Mouse (Mus musculus) ovary, postnatal 36 days (tissue): ENCODE measurements around the gene Gucd1.
A peak's percentile ranks its signal among the peaks of the same experiment; 100 is the strongest.
"Not testable (repeated sequence)": the region's sequence is repeated elsewhere in the genome, so short reads cannot be mapped to it uniquely, and the experiment has no call there.

ENCODE experiments used
- DNase-seq: peaks from one replicate; pipeline ENCODE4 v3.0.0; 2022; ENCODE audit warnings: low spot score, mixed read lengths

Gene Gucd1

DNA sequence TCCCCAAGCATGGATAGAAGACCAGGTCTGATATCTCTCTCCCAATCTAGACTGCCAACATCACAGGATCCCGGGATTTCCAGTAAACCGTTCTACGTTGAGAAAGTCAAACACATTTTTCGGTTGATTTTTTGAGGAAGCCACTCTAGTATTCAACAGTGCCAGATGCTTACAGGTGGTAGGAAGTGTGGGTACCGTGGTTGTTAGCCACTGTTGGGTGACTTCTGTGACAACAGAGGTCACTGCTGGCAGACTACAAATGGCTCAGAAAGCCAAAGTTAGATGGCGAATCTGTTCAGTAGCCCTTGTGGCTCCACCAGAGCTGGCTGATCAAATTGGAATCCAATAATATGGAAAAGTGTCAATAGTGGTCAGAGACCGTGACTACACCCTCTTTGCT lies 14.1 kb downstream of the Gucd1 start:
- no peak for DNase-seq

DNA sequence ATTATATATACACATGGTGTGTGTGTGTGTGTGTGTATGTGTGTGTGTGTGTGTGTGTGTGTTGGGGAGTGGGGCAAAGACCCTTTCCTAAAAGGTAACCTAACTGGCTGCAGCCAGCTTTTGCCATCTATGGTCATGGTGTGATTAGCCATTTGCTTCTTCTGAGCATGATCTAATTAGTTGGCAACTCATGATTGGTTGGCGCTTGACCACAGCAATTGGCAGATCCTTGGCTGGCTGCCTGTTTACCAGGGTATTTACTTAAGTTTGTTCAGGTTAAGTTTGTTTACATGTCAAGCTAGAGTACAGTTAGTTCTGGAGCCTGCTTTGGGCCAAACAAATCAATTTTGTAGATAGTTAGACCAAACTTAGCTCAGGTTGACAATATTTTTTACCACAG lies 16.1 kb downstream of the Gucd1 start:
- DNase-seq, result no peak

DNA sequence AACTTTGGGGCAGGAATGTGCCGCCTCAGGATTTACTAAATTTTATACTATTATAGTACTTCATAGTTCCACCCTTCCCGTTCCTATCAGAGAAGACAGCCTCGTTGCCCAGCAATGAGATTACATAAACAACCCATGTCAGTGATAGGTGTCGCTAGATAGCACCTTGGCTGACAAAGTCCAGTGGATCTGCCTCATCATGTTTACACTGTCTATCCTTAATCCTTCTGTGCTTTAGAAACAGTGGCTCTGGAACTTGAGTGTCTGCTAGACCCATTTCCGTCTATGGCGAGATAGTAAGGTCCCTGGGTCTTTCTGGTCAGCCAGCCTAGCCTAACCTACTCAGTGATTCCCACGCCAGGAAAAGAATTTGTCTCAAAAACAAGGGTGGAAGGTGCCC lies 17.4 kb downstream of the Gucd1 start:
- no peak for DNase-seq

DNA sequence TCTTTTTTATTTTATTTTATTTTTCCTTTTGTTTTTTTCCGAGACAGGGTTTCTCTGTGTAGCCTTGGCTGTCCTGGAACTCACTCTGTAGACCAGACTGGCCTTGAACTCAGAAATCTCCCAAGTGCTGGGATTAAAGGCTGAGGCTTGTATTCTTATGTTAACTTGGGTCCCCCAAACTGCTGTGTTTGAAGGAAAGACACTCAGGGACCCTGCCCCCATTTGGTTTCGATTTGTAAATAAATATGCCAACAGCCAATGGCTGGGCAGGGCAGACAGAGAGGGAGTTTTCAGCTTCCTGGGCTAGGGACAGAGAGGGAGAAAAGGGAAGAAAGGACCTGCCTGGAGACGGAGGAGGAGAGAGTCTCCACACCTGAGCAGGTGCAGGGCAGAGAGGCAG lies 18.0 kb downstream of the Gucd1 start:
- DNase-seq, result no peak

DNA sequence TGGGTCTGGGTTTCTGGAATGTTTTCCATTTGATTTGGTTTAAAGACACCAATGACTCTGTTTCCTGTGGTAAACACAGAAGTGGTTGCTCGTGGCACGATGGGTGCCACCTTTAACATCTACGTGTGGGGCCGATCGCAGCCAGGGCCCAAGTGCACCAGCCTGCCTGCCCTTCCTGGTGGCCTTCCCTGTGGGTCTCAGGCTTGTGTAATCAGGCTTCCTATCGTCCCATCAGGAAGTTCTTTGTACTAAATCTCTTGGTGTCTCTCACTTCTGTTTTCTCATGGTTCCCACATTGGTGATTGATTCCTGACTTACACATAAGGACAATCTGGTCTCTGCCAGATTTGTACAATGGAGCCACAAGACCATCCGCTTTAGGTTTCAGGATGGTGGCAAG lies 18.6 kb downstream of the Gucd1 start:
- not testable (repeated sequence) for DNase-seq

DNA sequence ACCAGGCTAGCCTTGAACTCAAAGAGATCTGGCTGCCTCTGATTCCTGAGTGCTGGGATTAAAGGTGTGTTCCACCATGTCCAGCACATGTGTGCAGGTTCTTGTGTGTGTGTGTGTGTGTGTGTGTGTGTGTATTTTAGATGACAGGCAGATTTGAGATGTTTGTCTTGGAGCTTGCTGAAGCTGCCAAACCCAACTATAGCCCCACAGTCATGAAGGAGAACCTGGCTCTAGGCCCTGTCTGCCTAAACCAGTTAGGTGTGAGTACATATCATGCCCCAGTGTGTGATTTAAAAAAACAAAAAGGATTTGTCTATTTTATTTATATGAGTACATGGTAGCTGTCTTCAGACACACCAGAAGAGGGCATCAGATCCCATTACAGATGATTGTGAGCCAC lies 21.9 kb downstream of the Gucd1 start:
- no peak for DNase-seq

DNA sequence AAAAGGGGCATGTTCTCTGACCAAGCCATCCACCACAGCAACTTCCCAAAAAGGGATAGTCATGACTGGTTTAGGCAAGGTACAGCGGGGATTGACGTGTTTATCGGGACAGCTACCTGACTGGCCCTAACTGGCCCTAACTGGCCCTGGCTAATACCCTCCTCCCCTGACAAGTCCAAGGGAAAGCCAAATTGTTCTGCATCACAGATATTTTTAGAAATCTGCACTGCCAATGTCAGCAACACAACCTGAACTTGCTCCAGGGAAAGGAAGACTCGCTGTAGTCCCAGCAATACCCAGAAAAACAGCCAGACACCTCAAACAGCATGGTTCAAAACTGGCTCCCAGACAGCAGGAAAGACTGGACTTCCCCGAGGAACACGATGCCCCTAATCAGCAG lies 22.5 kb downstream of the Gucd1 start:
- no peak for DNase-seq

DNA sequence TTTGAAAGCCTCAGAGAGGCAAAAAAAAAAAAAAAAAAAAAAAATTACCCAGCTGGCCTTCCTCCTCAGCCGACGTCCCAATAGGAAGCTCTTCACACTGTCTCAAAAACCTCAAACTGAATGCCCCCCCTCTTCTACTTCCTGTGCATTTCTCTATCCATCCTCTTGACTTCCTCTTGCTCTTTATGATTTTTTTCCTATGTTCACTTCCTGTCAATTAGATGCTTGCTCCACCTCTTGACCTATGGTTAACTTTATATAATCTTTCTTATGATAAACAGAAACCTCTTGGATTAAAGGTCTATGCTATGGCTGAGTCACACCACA lies 25.9 kb downstream of the Gucd1 start:
- DNase-seq, result no peak

DNA sequence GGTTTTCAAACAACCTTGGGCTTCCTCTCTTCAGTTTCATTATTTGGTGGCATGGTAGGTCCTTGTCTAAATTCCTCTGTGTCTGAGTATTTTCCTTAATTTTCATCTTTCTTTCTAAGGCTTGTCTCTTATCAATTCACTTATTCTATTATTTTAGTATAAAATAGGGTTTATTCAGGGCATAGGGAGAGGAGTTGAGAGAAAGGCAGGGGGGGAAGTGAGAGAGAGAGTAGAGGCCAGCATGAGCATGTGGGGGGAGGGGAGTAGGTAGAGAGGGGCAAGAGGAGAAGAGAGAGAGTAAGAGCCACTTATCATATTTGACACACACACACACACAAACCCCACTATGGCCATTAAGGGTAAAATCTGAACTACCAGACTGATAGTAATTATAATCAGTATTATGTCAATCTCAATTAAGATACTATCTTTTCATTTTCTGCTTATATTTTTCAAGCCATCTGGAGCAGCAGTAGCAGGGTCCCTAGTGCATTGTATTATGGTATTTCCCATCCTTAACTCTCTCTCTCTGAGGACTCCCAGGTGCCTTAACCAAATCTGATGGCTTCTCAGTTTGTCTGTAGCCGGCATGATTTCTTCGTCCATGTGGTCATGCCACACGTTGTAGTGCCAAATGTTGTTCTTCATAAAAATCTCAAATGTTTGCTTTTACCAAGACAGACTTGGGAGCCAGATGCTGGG lies 26.4 kb downstream of the Gucd1 start:
- DNase-seq, result no peak

DNA sequence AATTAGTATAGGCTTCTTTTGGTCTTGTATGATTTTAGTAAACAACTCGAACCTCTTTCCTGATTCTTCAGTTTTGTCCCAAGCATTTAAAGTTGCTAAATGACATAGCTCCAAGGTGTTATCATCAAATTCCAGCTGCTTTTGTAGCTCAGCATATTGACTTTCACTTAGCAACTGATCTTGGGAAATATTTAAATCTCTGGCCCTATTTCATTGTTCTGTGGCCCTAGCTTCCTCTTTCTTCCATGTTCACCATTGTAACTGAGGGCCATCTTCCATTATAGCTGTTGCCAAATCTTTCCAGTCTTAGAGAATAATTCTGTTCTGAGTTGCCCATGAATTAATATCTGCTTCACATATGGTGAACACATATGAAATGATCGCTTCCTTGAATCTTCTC lies 27.0 kb downstream of the Gucd1 start:
- DNase-seq, result no peak

DNA sequence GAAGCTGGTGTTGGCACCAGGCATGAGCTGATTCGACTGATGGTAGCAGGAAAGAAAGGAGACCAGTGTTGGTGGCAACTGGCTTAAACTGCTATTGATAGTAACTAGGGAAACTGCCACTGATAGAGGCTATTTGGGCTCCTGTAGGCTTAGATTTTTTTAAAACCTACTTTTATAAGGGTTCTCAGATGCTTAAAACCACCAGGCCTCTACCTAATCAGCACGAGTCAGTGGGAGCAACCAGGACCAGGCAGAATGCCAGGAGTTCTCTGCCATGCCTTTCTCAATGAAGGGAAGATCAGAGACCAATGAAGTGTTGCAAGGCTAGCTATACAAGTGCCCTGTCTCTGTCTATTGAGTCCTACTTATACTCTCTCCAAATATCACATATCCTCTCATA lies 28.2 kb downstream of the Gucd1 start:
- no peak for DNase-seq

DNA sequence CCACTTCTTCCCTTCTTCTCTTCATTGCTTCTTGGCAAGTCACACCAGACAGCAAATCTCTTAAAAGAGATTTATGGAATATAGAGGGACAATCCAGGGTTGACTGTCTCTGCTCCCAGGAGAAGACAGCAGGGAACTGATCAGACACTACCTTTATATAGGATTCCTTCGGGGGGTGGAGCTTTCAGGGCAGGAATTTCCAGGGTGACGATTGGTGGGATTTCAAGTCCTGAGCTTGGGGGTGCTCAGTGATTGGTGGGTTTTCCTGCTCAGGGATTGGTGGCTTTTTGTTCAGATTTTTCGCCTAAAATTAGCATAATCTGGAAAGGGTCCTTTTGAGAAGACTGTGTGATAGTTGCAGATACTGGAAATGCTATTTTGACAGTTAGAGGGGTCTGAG lies 30.6 kb downstream of the Gucd1 start:
- no peak for DNase-seq

DNA sequence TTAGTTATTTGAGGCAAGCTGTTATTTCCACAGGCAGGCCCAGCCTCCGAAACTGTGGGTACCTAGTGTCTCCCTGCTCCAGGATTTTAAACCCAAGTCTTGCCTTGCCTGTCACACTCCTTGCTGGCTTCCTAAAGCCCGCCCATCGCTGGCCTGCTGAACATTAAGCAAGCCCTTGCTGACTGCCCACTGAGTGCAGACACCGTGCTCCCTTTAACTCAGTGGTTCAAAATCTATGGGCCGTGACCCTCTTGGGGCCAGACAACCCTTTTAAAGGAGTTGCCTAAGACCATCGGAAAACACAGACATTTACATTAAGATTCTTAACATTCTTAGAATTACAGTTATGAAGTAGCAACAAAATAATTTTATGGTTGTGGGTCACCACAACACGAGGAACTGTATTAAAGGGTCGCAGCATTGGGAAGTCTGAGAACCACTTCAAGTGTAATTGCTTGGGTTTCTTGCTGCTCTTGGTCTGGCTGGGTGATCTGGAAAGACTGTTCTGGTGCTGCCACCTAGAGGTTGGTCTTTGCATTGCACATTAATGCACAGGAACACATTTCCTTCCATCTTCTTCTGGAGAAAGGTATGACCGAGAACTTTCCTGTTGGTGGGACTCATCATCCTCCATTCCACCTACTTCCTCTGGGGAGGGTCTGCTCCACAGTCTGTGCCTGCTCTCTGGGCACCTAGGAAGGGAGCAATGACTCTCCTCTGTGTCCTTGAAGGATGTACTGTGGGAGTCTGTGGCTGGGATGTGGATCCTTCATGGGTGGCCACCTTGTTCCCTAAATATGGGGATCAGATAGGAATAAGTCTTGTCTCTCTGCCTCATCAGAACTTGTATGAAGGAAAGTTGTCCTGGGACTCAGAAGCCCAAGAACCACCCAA lies 31.4 kb downstream of the Gucd1 start:
- DNase-seq, result peak; percentile 60

DNA sequence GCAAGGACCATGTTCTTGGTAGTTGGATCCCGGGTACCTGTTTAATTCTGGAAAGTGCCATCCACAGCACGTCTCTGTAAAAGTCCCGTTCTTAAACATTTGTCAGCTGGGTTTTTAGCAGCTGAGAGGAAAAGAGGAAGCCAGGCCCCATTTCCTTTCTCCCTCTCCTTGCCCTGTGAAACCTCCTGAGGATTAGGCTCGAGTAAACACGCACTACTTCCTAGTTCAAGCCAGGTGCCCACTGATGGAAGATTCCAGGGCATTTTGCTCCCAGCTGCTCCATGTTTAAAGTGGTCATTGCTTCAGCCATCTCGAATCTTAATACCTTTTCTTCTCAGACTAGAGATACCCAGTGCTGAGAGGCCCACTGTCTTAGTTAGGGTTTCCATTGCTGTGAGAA lies 33.0 kb downstream of the Gucd1 start:
- no peak for DNase-seq

DNA sequence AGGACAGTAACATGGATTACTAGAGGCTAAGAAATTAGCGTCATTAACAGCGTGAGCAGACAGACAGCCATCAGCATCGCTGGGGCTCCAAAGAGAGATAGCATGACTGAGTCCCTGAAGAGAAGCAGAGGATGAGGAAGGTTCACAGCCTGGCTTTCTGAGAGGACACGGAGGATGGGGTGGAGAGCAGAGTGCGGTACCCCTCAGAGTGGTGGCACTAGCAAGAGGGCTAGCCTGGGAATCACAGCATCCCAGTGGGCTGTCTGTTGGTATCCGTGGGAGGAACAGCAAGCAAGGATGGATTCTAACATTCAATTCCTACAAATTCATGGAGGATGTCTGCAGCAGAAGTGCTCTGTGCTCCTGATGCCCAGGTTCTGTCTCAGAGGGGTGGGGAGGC lies 33.7 kb downstream of the Gucd1 start:
- DNase-seq, result no peak

DNA sequence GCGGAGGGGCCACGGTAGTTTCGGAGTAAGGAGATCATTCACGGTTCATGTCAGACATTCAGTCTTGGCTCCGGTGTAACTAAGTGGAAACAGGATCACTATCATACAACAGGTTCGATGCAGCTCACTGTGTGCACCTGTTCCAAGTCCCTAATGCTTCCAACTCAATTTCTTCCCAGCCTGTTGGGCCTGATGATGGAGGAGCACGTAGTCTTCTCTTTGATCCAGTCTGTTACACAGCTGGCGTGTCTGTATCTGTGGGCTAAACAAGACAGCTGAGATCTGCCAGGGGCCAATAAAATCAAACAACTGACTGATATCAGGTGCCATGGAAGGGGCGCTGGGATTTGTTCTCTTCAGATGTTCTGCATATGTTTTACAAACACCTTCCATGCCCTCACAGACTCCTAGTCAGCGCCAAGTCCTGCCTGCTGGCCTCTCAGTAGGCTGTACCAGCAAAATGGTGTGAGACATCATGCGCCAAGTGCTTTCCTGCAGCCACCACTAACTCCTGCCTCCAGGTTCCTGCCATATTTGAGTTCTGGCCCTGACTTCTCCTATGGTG lies 34.8 kb downstream of the Gucd1 start:
- no peak for DNase-seq

DNA sequence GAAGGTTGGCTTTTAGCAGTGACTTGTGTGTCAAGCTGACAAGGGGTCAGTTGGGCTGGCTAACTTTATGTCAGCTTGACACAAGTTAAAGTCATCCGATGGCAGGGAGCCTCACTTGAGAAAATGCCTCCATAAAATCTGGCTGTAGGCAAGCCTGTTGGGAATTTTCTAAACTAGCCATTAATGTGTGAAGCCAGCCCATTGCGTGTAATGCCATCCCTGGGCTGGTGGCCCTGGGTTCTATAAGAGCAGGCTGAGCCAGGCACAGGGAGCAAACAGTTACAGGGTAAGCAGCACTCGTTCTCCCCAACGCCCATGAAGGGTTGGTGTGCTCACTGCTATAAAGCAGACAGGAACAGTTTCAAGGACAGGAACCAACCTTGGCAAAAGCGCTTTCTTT lies 35.5 kb downstream of the Gucd1 start:
- DNase-seq, result no peak

DNA sequence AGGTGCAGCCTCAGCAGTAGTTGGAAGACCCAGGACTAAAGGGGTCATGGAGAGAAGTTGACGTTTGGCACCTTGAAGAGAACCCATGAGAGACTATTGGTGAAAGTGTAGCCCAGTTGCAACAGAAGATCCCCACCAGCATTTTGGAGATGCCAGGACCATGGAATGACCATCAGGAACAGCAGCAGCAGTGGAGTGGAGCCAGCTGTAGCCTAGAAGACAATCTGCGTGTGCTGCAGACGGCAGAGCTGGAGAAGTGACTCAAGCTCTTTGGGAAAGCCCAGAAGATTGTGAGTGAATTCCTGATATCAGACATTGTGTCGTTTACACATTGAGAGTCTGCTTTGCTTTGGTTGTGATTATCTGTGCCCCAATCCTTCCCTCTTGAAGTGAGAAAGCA lies 36.1 kb downstream of the Gucd1 start:
- no peak for DNase-seq

DNA sequence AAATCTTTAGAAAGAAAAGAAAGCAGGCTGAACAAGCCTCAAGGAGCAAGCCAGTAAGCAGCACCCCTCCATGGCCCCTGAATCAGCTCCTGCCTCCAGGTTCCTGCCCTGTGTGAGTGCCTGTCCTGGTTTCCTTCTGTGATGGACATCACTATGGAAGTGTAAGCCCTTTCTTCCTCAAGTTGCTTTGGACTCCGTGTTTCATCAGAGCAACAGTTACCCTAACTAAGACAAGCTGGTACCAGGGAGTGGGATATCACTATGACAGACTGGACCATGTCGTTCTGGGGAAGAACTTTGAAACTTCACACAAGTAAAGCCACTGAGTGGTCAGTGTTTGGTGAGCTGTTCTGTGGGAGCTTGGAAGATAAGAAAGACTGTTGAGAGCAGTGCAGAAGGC lies 37.8 kb downstream of the Gucd1 start:
- no peak for DNase-seq

DNA sequence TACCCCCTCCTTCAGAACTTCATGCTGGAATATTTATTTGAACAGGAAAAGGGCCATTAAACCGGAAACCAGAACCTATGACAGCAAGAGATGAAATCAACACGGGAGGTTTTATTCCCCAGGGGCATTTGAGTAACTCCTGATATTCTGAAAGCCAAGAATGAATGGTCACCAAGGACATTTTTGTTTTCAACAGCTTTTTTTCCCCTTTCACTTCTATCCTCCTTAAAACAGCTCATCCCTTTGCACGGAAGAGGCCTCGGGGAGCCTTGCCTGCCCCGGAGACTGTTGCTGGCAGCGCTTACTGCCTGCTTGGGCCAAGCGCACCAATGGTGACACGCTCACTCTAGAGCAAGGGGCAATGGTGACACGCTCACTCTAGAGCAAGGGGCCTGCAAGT lies 40.7 kb downstream of the Gucd1 start:
- peak; percentile 28 for DNase-seq

DNA sequence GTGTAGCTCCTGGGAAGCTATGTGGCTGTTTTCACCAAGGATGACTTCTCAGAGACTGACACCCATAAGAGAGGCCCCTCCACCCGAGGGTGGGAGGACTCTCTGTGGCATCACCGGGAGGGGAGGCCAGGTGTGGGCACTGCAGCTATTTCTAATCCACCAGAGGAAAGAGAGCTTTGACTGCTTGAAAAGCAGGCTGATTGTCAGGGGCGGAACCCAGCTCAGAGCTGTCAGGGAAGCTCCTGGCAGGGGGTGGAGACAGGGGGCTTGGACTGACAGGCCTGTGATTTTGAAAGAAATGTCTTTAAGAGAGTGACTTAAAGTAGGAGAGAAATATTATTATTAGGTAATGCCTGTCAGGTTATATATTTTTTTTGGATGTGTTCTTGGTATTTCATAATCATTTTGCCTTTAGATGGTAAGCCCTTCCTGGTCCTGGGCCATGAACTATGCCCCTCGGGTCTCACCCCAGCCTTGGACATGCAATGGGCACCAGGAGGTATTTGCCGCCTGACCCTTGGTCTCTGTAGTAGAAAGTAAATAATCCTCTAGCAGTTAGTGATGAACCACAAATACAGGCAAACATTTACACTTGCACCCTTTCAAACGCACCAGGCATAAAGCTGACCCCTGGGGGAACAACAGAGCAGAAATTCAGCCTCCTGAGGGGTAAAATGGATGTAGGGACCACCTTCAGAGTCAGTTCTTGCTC lies 42.5 kb downstream of the Gucd1 start:
- not testable (repeated sequence) for DNase-seq

DNA sequence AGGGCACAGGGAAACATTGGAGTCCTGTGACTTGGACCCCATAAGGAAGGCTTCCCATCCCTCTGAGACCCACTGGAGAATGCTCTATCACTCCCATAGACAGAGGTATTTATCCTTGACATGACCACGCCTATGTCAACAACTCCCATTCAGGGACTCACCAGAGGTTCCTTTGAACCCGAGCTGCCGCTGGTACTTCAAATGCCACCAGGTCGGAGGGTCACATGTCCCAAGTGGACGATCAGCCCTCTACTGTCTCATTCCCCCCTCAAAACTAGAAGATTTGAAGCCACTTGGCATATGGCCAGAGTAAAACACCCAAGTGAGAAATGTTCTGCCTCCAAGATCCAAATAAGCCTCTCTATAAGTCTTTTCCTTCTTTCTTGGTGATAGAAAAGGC lies 43.2 kb downstream of the Gucd1 start:
- no peak for DNase-seq

DNA sequence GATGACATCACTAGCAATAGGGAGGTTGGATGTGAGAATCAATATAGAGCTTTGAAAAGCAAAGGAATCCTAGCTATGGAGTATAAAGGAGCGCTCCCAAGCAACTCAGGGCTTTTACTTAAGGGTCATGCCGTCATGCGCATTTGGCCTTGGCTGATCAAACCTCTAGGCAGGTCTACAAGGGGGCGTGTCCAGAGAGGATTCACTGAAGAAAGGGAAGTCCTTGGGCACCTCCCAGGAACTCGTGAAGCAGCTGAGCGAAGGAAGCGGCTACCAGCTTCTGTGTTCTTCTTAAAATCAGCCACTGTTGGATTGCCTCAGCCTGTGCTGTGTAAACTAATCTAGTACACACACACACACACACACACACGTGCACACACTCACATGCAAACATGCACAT lies 44.4 kb downstream of the Gucd1 start:
- DNase-seq, result no peak
